Mouse (Mus musculus): ENCODE results near the gene 1700022I11Rik.
A peak's percentile ranks its signal among the peaks of the same experiment; 100 is the strongest.

Gene 1700022I11Rik

DNA sequence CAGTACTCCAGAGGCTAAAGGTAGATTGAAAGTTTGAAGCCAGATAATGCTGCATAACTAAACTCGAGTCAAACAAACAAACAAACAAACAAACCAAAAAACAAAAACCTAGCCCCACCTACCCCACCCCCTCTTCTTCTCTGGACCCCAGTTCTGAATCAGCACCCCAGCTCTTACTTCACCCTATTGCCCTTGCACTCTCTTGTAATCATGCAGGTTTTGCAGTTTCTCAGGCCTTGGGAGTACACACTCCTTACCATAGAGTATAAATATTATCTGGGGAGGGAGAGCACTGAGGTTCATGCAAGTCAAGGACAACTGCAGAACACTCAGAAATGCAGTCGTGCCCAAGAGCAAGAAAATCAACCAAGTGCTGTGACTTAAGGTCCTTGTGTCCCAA is 31.9 kb downstream of the 1700022I11Rik start:
- DNase-seq (ENCODE audit: low spot score in 2 of 2), result no peak

DNA sequence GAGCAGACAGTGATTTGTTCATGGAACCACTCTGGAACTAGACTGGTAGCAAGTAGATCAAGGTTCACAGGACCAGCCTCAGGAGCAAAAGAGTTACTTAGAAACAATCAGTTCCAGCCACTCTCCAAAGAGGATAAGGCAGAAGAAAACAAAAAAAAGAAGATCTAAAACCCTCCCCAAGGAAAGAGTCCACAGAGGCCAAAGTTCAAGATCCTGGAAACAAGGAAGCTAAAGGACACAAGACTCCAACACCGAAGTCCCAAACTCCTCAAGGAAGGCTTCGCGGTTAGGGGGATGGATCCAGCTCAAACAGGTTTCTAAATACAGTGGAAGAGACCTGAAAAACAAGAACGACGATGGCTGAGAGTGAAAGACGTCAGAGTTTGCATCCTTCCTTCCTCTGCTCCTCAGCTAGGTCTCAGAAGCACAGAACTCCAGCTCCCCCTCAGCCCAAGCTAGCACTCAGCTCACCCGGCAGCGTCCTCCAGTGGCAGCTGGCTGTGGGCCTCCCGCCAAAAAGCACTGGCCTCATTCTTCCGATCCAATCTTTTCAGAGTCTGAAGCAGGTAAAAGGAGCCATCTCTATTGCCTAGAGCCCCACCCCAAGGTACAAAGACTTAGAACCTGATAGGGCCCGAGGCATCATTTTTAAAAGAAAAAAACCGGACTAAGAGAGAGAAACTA is 33.5 kb downstream of the 1700022I11Rik start:
- no peak for DNase-seq (ENCODE audit: low spot score in 2 of 2)

DNA sequence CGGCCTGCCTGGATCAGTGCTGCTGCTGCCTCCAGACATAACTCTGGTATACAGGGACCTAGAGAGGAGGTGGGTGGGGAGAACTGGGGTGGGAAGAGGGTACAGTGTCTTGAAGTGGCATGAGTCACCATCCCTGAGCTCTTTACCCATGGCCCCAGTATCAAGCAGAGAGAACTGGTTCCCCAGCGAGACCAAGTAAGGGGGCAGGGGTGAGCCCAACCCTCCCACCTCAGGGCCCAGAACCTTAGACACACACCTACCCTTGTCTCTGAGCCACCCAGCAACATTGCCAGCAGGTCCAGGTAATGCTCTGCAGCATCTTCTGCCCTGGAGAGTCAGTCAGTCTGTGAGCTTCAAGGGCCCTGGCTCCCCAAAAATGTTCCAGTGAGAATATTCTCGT is 35.5 kb downstream of the 1700022I11Rik start:
- no peak for DNase-seq (ENCODE audit: low spot score in 2 of 2)

DNA sequence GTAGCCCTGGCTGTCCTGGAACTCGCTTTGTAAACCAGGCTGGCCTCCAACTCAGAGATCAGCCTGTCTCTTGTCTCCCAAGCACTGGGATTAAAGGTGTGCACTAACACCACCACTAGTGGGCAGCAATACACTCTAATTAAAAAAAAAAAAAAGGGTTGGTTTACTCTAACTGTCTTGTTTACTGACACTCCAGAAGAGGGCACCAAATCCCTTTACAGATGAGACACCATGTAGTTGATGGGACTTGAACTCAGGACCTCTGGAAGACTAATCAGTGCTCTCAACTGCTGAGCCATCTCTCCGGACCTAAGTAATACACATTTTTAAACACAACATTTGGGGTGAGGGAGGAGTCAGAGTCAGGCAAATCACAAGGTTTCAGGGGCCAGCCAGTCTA is 36.4 kb downstream of the 1700022I11Rik start:
- DNase-seq (ENCODE audit: low spot score in 2 of 2), result no peak

DNA sequence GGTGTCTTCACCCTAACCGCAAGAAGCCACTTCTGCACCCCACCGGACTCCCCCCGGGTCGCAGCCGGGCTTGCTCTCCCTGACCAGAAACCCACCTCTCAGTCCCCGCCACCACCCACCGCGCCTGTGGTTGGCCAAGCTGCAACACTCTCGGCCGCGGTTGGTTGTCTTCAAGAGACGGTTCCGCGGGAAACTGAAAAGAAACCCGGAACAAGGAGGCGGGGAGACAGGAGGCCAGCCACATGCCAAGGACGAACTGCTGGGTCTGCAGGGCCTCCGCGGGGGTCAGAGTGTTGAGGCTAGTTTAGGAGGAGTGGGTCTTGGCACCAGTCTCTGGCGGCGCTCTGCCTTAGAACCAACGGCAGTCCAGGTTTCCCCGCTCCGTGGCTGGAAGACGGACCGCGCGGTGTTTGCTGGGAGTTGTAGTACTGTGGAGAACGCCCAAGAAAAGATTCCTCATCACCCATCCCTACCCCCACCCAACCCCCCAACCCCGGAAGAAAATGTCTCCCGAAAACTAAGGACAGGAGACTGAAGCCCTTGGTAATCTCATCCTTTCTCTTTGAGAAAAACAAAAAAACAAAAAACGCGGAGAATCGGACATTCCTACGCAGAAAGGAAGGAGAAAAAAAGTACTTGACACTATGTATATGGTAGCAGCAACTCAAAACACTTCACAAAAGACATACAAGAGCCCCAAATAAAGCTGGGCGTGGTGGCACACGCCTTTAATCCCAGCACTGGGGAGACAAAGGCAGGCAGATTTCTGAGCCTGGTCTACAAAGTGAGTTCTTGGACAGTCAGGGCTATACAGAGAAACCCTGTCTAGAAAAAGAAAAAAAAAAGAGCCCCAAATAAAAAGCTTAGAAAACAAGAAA is 41.0 kb downstream of the 1700022I11Rik start, which contains the start of gene Fancg:
Gene Fancg (minus strand): TSS at position 346 of the 878 bp plus-strand sequence.
- peak; percentile 84 to 89 for DNase-seq (ENCODE audit: low spot score in 2 of 2)

DNA sequence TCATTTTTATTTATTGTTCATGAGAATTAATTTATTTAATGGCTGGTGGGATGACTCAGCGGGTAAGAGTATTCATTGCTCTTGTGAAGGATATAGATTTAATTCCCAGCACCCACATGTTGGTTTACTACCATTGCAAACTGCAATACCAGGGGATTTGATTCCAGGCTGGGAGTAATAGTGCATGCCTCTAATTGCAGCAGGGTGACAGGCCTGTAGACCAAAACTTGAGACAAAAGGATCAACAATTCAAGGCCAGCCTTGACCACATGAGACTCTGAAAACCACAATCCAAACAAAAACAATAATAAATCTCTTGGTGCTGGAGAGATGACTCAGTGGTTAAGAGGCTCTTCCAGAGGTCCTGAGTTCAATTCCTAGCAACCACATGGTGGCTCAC is 42.7 kb downstream of the 1700022I11Rik start:
- DNase-seq (ENCODE audit: low spot score in 2 of 2), result no peak

DNA sequence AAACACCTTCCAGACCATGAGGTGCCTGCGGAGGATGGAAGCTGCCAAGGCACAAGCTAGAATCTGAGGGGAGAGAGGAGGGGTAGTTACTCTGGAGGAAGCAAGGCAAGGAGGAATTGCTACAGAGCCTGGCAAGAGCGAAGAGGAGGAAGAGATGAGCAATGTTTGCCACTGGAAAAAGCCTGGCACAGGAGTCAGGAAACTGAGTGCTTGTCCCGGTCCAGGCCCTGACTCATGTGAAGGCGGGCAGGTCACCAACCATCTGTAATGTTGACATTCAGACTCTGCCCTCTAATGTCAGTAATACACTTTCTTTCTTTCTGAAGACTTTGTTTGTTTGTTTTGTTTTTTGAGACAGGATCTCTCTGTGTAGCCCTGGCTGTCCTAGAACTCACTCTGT is 48.8 kb downstream of the 1700022I11Rik start:
- no peak for DNase-seq (ENCODE audit: low spot score in 2 of 2)

DNA sequence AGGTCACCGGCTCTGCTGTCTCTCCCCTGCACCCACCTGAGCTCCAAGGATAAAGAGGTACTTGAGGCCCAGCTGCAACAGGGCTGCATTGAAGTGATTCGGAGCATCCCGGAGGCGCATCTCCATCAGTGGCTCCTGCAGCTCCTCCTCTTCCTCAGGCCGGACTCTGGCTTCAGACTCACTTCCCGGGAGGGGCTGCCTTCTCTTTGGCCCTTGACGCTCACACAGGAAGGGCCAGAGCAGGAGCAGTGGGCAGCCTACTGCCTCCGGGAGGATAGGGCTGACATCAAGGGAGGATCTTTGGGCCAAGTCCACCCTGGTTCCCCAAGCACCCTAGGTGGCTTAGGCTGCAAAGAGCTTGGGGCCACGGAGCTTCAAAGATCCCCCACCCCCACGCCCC is 49.8 kb downstream of the 1700022I11Rik start:
- DNase-seq (ENCODE audit: low spot score in 2 of 2), result no peak

DNA sequence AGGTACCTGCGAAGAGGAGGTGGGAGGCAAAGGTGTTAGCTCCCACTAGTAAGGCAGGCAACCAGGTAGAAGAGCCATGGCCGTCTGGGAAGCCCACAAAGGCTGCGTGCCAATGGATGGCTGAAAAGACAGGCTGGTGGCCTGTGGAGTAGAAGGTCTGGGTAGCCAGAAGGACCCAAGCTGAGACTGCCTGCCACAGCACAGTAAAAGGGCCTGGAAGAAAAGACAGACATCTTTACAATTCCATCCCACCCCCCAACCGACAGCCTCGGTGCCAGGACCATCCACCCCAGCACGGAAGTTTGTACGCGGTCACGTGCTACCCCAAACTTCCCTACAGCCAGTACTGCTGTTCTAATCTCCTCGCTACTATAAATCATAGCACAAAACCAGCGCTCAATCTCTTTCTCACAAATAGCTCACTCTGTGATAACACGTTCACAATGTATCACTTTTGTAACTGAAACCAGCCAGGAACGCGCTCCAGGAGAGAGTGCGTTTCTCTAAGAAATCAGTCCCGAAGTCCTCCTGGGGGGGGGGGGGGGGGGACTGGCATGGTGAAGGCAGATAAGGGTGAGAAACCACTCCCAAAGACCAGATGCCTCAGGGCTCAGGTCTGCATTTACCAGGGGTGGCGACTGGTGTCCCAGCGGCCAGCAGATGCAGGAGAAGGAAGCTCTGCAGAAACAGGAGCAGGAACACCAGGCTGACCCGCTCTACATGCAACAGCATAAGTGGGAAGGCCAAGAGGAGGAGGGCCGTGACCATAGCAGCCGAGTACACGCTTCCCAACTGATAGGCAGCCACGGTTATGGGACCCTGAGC is 50.4 kb downstream of the 1700022I11Rik start:
- DNase-seq (ENCODE audit: low spot score in 2 of 2), result no peak

DNA sequence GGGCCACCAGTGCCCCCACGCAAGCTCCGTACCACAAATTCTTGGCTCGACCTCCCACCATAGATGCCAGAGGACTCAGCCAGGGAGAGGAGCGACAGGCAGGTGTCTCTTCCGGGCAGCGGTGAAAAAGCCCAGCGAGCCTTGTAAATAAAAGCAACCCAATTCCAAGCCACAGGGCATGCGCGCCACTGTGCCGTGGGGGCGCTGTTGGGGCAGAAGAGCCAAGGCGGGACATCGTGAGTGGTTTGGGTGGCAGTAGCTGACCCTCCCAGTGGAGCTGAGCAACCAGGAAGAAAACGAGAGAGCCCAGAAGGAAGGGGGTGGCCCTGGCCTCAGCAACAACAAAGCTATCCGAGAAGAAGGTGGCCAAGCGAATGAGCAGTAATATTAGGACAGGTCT is 51.5 kb downstream of the 1700022I11Rik start:
- DNase-seq (ENCODE audit: low spot score in 2 of 2), result no peak

DNA sequence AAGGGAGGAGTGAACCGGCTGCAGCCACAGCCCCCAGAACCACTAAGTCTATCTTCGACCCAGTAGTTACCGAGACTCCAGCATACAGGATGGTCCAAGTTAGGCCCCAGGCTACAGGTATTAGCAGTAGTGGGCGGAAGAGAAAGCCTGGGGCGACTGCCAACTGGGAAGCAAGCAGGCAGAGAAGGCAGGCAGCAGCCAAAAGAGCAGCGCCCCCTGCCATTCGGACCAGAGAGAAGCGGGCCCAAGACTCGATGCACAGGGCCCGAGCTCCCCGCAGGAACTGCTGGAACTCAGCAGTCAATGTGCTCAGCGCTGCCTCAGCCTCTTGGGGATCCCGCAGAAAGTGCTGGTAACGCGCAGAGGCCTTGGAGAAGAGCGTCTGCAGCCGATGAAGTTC is 51.9 kb downstream of the 1700022I11Rik start:
- no peak for DNase-seq (ENCODE audit: low spot score in 2 of 2)

DNA sequence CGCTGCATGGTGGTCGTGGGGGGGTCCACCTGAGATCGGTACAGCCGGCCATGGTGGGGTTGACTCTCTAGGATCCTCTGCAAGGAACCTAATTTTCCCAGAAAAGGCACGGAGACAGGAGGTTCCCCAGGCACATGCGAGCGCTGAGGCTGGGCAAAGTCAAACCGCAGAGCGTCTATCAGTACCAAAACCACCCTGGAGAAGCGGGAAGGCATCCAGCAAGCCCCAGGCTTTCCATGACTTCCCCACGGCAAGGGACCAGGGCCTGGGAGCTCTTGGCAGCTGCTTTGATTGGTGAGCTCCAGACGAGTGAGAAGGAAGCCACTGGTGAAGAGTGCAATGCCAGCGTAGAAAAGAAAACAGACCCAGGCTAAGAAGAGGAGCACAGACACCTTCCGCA is 55.3 kb downstream of the 1700022I11Rik start:
- DNase-seq (ENCODE audit: low spot score in 2 of 2), result no peak

DNA sequence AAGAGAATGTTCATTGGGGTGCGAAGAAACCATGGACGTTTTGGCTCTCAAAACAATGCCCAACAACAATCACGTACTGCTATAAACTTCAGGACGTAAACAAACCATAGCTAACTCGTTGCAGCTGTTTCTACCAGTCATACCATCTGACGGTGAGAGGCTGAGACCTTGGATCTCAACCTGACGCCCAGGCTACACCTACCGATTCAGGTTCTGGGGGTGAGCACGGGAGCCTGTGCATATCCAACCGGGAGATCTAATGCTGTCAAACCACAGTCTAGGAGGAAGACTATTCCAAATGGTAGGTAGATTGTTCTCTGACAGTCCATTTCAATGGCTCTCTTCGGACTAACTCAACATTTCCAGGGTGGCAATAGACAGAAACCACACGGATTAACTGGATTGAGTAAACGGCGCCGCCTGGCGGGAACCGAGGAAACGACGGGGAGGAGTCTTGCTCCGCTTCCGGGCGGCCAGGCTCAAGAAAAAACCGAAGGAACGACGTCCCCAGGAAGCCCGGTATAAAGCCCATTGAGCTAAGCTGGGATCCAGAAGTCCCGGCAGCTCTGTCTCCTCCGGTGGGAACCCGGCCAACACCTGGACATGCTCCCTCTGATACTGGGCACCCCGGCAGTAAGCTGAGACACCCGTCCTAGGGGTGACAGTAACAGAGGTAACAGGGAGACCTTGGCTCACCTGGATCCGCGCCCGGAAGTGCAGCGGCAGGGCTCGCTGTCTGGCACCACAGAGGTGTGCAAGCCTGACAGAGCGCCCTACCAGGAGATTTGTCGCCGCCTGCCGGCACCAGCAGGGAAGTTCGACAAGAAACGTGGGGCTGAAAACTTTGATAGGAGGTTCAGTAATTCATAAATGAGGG is 55.9 kb downstream of the 1700022I11Rik start, which contains the start of gene Pigo:
Gene Pigo (minus strand): TSS at position 736 of the 877 bp plus-strand sequence.
- peak; percentile 93 to 96 for DNase-seq (ENCODE audit: low spot score in 2 of 2)

DNA sequence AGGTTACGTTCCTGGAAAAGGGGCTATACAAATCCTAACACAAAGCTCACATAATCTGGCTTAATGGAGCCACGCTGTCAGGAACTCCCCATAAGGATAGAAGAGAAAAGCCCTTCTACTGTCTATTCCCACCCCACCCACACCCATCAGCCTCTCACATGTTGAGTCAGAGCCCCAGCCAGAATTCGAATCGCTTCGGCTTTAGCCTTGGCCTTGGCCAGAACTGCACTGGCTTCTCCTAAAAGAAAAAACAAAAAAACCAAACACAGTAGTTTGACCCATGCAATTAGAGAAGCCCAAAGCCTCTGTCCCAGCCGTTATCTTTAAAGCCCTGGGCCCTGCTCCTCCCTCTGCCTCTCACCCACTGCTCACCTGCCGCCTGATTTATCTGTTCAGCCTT is 59.7 kb downstream of the 1700022I11Rik start:
- no peak for DNase-seq (ENCODE audit: low spot score in 2 of 2)

DNA sequence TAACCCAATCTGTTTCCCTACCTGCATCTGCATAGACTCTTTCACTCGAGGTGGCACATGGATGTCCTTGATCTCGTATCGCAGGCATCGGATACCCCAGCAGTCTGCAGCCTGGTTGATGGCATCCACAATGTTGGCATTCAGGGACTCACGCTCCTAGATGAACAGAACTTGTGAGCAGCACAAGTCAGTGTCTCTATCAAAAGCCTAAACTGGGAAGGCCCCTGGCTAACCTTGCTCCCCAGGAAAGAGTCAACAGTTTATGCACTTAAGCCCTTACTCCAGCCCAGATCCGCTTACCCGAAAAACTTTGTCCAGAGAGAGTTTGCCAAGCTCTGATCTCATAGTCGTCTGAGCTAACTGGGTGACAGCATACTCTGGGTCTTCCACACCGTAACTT is 60.3 kb downstream of the 1700022I11Rik start:
- no peak for DNase-seq (ENCODE audit: low spot score in 2 of 2)

DNA sequence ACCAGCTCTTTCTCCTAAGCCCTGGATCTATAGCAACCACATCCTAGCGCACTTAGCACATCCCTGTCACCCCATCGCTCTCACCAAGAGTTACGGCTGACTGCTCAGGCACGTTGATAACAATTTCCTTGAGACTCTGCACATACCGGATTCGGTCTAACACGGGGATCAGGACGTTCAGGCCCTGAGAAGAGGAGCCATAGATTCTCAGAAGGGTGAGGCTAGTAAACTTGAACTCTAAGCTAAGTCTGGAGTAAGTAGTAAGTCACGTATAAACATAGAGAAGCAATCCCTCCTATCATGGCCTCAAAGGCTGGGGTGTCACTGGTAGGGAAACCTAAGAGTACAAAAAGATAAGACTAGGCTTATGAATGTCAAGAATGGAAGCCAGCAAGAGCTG is 60.9 kb downstream of the 1700022I11Rik start:
- no peak for DNase-seq (ENCODE audit: low spot score in 2 of 2)

DNA sequence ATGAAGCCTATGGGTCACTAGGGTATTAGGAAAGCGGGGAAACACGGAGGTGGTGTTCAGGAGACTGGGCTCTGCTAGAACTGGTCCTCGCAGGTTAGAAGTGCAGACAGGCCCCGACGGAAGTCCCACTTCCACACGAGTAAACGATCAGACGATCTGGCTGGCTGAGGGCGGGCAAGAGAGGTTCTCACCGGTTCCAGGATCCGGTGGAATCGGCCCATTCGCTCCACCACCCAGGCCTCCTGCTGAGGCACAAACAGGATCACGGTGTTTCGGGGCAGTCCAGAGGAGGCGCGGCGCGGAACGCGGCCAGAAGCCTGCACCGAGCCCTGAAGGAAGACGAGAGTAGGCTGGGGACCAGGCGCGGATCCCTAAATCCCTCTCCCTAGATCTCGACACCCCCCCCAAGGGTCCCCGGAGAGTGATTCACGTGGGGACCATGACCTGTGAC is 61.4 kb downstream of the 1700022I11Rik start:
- peak in 1 of 2 experiments; percentile 38 for DNase-seq (ENCODE audit: low spot score in 2 of 2)

DNA sequence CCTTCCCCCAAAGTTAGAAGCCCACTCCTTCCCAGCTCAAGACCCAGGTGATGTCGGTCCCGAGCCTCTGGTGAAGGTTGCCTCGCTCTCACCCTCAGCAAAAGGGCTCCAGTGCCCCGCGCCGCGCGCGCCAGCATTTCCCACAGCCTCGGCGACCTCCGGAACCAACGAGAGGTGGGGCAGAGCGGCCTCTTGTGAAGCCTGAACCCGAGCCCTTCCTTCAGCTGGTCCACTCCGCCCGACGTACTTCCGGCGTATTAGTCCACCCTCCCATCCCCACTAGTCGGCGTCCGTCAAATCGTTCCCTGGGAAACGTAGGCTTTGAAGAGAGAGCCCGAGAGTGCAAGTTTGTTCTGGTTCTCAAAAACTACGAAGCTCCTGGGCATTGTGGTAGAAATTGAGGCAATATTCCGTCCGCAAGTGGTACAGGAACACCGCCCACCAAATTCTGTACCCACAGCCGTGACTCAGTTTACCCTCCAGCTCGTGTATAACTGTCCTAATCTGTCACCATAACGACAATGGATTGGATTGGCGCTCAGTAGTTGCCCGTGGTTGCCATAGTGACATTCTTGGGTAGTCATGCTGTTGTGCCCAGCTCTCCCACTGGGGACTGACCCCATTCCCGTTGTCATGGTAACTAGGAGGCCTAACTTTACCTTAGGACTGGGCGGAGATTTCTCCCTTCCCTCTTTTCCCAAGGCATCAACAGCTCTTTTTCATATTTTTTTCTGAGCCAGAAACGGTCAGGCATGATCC is 62.0 kb downstream of the 1700022I11Rik start, which contains the start of gene Stoml2:
Gene Stoml2 (minus strand): TSS at position 474 of the 759 bp plus-strand sequence.
- peak; percentile 93 to 94 for DNase-seq (ENCODE audit: low spot score in 2 of 2)

DNA sequence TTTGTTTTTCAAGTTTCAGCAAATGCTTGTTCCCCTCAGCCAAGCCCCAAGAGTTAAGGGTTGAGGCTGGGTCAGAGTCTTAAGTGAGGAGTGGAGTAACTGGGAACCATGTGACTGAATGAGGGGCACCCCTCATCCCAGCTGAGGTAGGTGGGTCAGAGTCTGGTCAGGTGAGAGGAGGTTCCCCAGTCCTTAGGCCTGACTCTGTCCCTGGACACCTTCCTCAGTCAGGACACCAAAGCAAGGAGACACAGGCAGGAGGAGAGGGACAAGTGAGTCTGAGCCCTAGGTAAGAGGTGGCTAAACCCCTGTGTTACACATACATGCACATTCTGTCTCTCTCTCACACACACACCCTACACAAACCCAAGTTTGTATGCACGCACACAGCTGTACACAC is 63.1 kb downstream of the 1700022I11Rik start:
- DNase-seq (ENCODE audit: low spot score in 2 of 2), result no peak
